ENCODE assay signal across 15 mouse cellular contexts in genomic region chr12:88952937-88953600, GRCm38 (mm10).
DNase-seq lines count a peak whose midpoint lies in the region; ATAC-seq and TF ChIP-seq lines count a peak whose summit lies in the region.
"Had no signal": no experiment of that assay in that cellular context is flagged by ENCODE, and none has a peak within 500 bp of the region (broad histone marks: within the 10 kb centered on the region; RNA-seq: fewer than 3 reads in every experiment).

No protein-coding gene starts in this region.

- H3K27ac ChIP-seq in heart, embryonic 15.5 days = no peak overlapping the region
- peak overlapping the region; percentile 69 for H3K27ac ChIP-seq in cortical plate, adult 2 months (ENCODE audit: insufficient read depth, low read length)
- H3K27ac ChIP-seq: forebrain, embryonic 10.5 days; limb, embryonic 15.5 days had no signal

- no peak for ATAC-seq in heart, embryonic 15.5 days (replicated peaks; ENCODE audit: insufficient number of reproducible peaks, insufficient read depth, low FRiP score, low read depth)
- ATAC-seq: CD4-positive, CD25-positive, alpha-beta regulatory T cell, adult 4 months had no signal

- no peak for DNase-seq in heart, postnatal 36 days
- peak; percentile 27 for DNase-seq in left cerebral cortex, adult 11 months (ENCODE audit: low spot score)
- no peak for DNase-seq in left cerebral cortex, postnatal 10 days (ENCODE audit: extremely low spot score in 1 of 2, low spot score in 2 of 2)
- peak; percentile 38 to 60 for DNase-seq in left cerebral cortex, postnatal 25 days (ENCODE audit: low spot score in 2 of 2)
- no peak for DNase-seq in gastrocnemius, postnatal 14 days
- DNase-seq: adrenal gland, postnatal 10 days; cerebellum, adult 2 months; lung, embryonic 14.5 days; midbrain, embryonic 14.5 days; thymus, postnatal 14 days had no signal

- TF ChIP-seq CTCF in cortical plate, adult 2 months (IDR thresholded peaks at IDR 0.05; ENCODE audit: extremely low read depth, insufficient read depth, low read length) = no peak

- H3K4me1 ChIP-seq in heart, embryonic 15.5 days (replicated peaks) = 0 out of 2 replicates have a peak, but pooled peaks cover 2% of the 10 kb centered on the region
- H3K4me1 ChIP-seq in cortical plate, adult 2 months (ENCODE audit: control insufficient read depth, insufficient read depth, low read length) = peaks cover 2% of the 10 kb centered on the region; the same call in 1 of the 2 replicates
- H3K4me1 ChIP-seq: forebrain, embryonic 10.5 days; limb, embryonic 15.5 days had no signal

- 41% methylated on average over 7 of the region's 7 CpGs for WGBS in heart, embryonic 15.5 days

- no peak overlapping the region for H3K9ac ChIP-seq in heart, embryonic 15.5 days
- H3K9ac ChIP-seq: limb, embryonic 15.5 days; lung, embryonic 14.5 days had no signal

- H3K9me3 ChIP-seq in heart, embryonic 15.5 days (replicated peaks) = no peaks in the 10 kb centered on the region
- H3K9me3 ChIP-seq: forebrain, embryonic 10.5 days; limb, embryonic 15.5 days had no signal

- no peaks in the 10 kb centered on the region for H3K36me3 ChIP-seq in heart, embryonic 15.5 days
- H3K36me3 ChIP-seq: forebrain, embryonic 10.5 days; limb, embryonic 15.5 days had no signal

- no peak overlapping the region for H3K4me3 ChIP-seq in heart, embryonic 15.5 days
- H3K4me3 ChIP-seq in cortical plate, adult 2 months (ENCODE audit: insufficient read depth, low read length) = peak overlapping the region; percentile 38
- H3K4me3 ChIP-seq: forebrain, embryonic 10.5 days; limb, embryonic 15.5 days had no signal

- peak overlapping the region; percentile 38 for H3K4me2 ChIP-seq in heart, embryonic 15.5 days
- H3K4me2 ChIP-seq: limb, embryonic 15.5 days; lung, embryonic 14.5 days had no signal

- intact Hi-C loops in heart, postnatal 36 days (cut with DNase I) = no loop called here
- intact Hi-C loops in left cerebral cortex, postnatal 10 days (cut with DNase I) = no loop called here
- intact Hi-C loops in left cerebral cortex, postnatal 25 days (cut with DNase I) = loop anchor here (5.0 kb wide), 1 partner anchor 181 kb away; no protein-coding TSS in a partner anchor
- intact Hi-C loops in gastrocnemius, postnatal 14 days (cut with DNase I; ENCODE audit: low total_unique reads) = no loop called here

- no peaks in the 10 kb centered on the region for H3K27me3 ChIP-seq in heart, embryonic 15.5 days
- H3K27me3 ChIP-seq: limb, embryonic 15.5 days had no signal

- TF ChIP-seq POLR2A in cortical plate, adult 2 months (IDR thresholded peaks at IDR 0.05; ENCODE audit: extremely low read depth, insufficient read depth, low read length) = peak; percentile 16; the same call in 1 of the 2 replicates

Comparison
In these comparisons a context has a peak if more than half of its experiments do, and no peak if none do; other contexts are left out.
1. DNase-seq: peak in left cerebral cortex, adult 11 months (single experiment) and left cerebral cortex, postnatal 25 days (2 of 2); none in heart, postnatal 36 days (0 of 2), left cerebral cortex, postnatal 10 days (0 of 2) and gastrocnemius, postnatal 14 days (single experiment).